Mouse (Mus musculus) intestine, embryonic 16.5 days (tissue): ENCODE data around the gene Duox1. TPM values are rescaled to one million over a fixed set of nuclear protein-coding genes. Genes with fewer than 3 reads are reported as not detected.

Experiments used
- ATAC-seq: fragments of 200-750 bp; cut with Nextera tagmentation; 2 replicates; pipeline ENCODE4 v1.8.0; 2017; ENCODE audit warnings: moderate TSS enrichment, moderate library complexity
- H3K27ac ChIP-seq: fragments of 300-500 bp; sonication (generic); 2 replicates; pipeline ENCODE4 v1.5.1; 2014; ENCODE audit warnings: mild to moderate bottlenecking, low read length
- H3K27me3 ChIP-seq: fragments of 300-500 bp; sonication (generic); replicated peaks from 2 replicates; pipeline ENCODE4 v1.6.1; 2014; ENCODE audit warnings: low read length, control low read depth, mixed read lengths; ENCODE audit not compliant: control insufficient read depth, insufficient read depth
- H3K36me3 ChIP-seq: fragments of 300-500 bp; sonication (generic); 2 replicates; pipeline ENCODE4 v1.6.1; 2014; ENCODE audit warnings: low read length, control low read depth; ENCODE audit not compliant: control insufficient read depth, insufficient read depth
- H3K4me1 ChIP-seq: fragments of 300-500 bp; sonication (generic); 2 replicates; pipeline ENCODE4 v1.6.1; 2014; ENCODE audit warnings: low read length, control low read depth, mixed read lengths; ENCODE audit not compliant: control insufficient read depth, insufficient read depth
- H3K4me2 ChIP-seq: fragments of 300-500 bp; sonication (generic); 2 replicates; pipeline ENCODE4 v1.6.1; 2014; ENCODE audit warnings: low read depth, low read length, control low read depth
- H3K4me3 ChIP-seq: fragments of 300-500 bp; sonication (generic); 2 replicates; pipeline ENCODE4 v1.5.1; 2014; ENCODE audit warnings: mild to moderate bottlenecking, low read length
- H3K9ac ChIP-seq: fragments of 300-500 bp; sonication (generic); 2 replicates; pipeline ENCODE4 v1.6.1; 2014; ENCODE audit warnings: low read depth, low read length
- H3K9me3 ChIP-seq: fragments of 300-500 bp; sonication (generic); 2 replicates; pipeline ENCODE4 v1.6.1; 2016; ENCODE audit warnings: low read length, control low read depth; ENCODE audit not compliant: control insufficient read depth
- WGBS: fragments of 180-500 bp; shearing (Covaris S2); extraction: QIAGEN DNeasy Blood & Tissue Kit; methylation state at CpG from one replicate; pipeline ENCODE4 v1.1.7; 2014; 5-methylcytosine and 5-hydroxymethylcytosine counted together
- polyA plus RNA-seq: library from polyadenylated mRNA; unstranded; fragments of >200 nt; fragmentation: Nextera tagmentation; extraction: Ambion mirVana; gene quantifications from 2 replicates; pipeline ENCODE4 v1.2.1, GENCODE M21; 2015

Gene Duox1
- polyA plus RNA-seq, 1 experiment from 2014 or later, result 0.06 TPM

DNA sequence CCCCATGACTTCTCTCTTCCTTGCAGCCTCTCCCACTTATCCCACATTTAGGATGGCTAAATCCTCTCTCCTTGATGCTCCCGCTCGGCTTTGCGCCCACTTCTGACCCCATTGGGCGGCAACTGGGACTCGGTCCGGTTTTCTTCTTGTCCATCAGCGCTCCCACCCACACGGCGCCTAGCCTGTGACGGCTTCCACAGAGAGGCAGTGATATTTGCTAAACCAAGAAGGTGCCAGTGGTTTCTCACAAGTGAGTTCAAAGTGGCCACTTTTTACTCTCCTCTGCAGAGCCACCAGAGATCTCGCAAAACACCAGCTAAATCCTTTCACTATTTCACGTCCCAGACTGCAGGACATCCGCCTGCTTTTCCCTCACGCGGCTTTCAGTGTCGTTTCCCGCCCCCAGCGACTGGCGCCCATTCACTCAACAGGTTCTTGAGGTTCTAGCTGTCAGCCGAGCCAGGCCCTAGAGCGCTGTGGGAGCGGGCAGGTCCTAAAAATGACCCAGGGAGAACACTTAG, 60.6 kb downstream of the Duox1 start:
- Histone ChIP-seq H3K4me1 (no peaks in the 10 kb centered on the region), H3K4me2 (peak overlapping the region; percentile 71), H3K9me3 (no peaks in the 10 kb centered on the region), H3K4me3 (peak overlapping the region; percentile 81), H3K27ac (peak overlapping the region; percentile 93), H3K9ac (peak overlapping the region; percentile 82), H3K27me3 (no peaks in the 10 kb centered on the region), H3K36me3 (no peaks in the 10 kb centered on the region)
- 0% methylated on average over 22 of the region's 22 CpGs for WGBS
- peak; percentile 0; the same call in 1 of the 2 replicates for ATAC-seq

DNA sequence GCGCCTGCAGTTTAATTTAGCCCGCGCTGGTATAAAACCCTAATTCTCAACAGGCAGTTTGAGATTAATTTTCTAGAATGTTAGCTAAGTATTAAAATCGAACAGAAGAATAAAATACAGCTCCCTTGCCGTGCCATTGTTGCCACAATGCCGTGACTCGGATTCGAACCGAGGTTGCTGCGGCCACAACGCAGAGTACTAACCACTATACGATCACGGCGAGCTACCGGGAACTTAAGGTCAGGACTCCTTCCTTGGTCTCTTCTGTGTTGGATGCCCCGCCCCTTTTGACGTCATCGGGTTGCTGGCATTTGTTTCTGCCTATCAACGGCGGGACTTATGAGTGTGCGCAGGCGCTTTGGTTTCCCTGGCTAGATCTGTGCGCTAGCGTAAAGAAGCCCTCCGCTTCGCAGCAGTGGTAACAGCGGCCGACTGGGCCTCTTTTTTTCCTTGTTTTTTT, 61.8 kb downstream of the Duox1 start:
- peak overlapping the region; percentile 55 for H3K4me2 ChIP-seq
- H3K27me3 ChIP-seq, result no peaks in the 10 kb centered on the region
- WGBS, result under 1% methylated on average over 28 of the region's 28 CpGs
- no peaks in the 10 kb centered on the region for H3K36me3 ChIP-seq
- peak; percentile 92 for ATAC-seq
- peak overlapping the region; percentile 74 for H3K4me3 ChIP-seq
- H3K4me1 ChIP-seq, result no peaks in the 10 kb centered on the region
- peak overlapping the region; percentile 88 for H3K27ac ChIP-seq
- peak overlapping the region; percentile 76 for H3K9ac ChIP-seq
- H3K9me3 ChIP-seq, result no peaks in the 10 kb centered on the region

DNA sequence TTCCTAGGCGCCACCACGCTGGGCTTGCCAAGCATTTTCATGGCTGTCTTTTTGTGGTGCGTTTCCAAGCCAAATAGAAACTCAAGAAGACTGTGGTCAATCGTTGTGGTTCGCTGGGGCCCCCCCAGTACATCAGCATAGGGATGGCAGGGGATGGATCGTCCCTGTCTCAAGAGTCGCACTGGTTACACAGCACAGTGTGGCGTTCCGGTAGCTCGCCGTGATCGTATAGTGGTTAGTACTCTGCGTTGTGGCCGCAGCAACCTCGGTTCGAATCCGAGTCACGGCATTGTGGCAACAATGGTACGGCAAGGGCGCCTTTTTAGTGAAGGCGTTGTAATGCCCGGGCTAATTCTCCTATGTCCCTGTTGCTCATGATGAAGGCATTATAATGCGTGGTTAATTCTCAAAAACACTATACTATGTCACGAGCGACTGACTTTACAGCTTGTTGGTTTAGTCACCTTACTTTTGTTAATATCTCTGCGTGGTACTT, 62.3 kb downstream of the Duox1 start:
- 0% methylated on average over 26 of the region's 26 CpGs for WGBS
- H3K36me3 ChIP-seq, result no peaks in the 10 kb centered on the region
- H3K4me2 ChIP-seq, result peak overlapping the region; percentile 55
- no peaks in the 10 kb centered on the region for H3K27me3 ChIP-seq
- H3K4me1 ChIP-seq, result no peaks in the 10 kb centered on the region
- H3K9ac ChIP-seq, result peak overlapping the region; percentile 76
- ATAC-seq, result peak; percentile 86
- H3K4me3 ChIP-seq, result peak overlapping the region; percentile 74
- no peaks in the 10 kb centered on the region for H3K9me3 ChIP-seq
- H3K27ac ChIP-seq, result peak overlapping the region; percentile 88

DNA sequence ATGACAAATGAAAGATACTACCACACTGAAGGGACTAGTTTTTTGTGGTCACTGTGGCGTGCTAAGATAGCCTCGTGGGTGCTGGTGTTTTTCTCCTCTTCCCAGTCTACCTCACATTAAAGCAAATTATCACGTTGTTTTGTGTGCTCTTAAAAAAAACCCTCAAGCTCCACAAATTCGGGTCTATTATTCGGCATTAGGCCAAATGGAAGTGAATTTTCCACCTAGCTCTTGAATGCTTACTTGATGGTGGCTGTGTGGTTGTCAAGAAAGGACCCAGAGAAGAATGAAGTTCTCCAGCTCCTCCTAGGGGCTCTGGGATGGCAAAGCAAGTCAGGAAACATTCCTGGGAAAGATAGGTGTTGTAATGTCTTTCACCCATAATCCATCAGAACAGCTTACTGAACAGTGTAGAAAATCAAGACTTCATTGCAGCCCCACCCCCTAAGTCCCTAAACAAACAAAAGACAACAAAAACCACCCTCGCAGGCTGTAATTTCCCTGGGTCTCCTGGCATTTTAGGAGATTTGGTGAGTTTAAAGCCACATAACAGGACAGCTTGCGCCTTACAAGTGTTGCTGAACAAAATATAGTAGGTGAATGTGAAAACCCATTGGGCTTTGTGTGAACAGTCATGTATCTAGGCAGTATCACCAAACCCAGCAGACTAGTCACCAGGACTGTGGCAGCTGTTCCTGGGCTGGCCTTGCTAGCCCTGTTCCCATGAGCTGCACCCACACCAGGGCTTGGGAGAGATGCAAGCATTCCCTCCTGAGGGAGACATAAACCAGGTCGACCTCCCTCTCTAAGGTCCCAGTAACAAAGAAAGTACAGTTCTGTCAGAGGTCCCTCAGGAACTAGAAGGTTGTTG, 63.2 kb downstream of the Duox1 start:
- Histone ChIP-seq H3K27me3 (no peaks in the 10 kb centered on the region), H3K4me1 (no peaks in the 10 kb centered on the region), H3K9me3 (no peaks in the 10 kb centered on the region), H3K4me3 (peak overlapping the region; percentile 74), H3K27ac (no peak overlapping the region; the same call in 1 of the 2 replicates), H3K36me3 (no peaks in the 10 kb centered on the region), H3K9ac (no peak overlapping the region), H3K4me2 (peak overlapping the region; percentile 55)
- WGBS, result 20% methylated on average over 8 of the region's 8 CpGs
- ATAC-seq, result no peak

DNA sequence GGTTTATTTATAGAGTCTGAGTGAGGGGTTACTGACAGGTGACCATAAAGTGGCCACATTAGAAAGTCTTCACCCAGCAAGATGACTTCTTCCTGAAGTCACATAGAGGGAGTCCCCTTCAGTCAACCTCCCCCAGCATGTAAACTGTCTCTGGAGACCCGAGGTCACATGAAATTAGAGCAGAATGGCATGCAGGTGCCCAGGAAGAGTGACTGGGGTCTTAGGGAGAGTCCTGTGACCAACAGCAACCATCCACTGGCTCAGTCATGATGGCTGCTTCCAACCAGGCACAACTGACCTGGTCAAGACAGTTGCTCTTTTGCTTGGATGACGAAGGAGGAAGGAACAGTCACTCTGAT, 63.8 kb downstream of the Duox1 start:
- H3K4me1 ChIP-seq, result no peaks in the 10 kb centered on the region
- no peak for ATAC-seq
- H3K4me3 ChIP-seq, result no peak overlapping the region
- H3K4me2 ChIP-seq, result no peak overlapping the region
- no peaks in the 10 kb centered on the region for H3K9me3 ChIP-seq
- no peaks in the 10 kb centered on the region for H3K36me3 ChIP-seq
- WGBS, result 49% methylated on average over 2 of the region's 2 CpGs
- H3K9ac ChIP-seq, result no peak overlapping the region
- no peaks in the 10 kb centered on the region for H3K27me3 ChIP-seq
- H3K27ac ChIP-seq, result no peak overlapping the region

DNA sequence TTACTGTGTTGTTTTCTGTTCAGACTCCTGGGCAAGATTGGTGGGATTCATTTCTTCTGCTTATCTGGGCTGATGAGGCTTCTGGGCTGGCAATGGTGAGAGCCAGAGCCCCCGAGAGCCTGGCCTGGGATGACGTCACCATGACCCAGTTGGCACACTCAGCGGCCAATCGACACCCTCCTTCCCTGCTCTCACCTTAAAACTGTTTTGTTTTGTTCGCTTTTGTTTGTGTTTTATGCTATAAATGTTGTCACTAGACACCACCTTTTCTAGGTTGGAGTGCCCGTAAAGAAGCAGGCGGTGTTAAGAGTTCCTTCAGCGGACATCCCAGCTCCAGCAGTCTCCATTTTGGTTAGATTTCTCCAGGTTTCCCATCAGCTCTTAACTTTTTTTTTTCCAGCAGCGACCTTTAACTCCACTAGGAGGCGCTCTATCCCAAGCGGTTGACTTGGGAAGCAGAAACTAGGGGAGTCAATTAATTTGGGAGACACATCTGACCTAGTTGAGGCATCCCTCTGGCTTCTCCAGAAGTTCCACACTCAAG, 65.4 kb downstream of the Duox1 start:
- WGBS, result 9% methylated on average over 11 of the region's 11 CpGs
- Histone ChIP-seq H3K4me2 (peak overlapping the region; percentile 57), H3K9me3 (no peaks in the 10 kb centered on the region), H3K4me3 (peak overlapping the region; percentile 30), H3K36me3 (no peaks in the 10 kb centered on the region), H3K27ac (no peak overlapping the region), H3K4me1 (no peaks in the 10 kb centered on the region), H3K9ac (0 out of 2 replicates have a peak overlapping the region, but pooled peaks have one; percentile 26), H3K27me3 (no peaks in the 10 kb centered on the region)
- no peak for ATAC-seq

DNA sequence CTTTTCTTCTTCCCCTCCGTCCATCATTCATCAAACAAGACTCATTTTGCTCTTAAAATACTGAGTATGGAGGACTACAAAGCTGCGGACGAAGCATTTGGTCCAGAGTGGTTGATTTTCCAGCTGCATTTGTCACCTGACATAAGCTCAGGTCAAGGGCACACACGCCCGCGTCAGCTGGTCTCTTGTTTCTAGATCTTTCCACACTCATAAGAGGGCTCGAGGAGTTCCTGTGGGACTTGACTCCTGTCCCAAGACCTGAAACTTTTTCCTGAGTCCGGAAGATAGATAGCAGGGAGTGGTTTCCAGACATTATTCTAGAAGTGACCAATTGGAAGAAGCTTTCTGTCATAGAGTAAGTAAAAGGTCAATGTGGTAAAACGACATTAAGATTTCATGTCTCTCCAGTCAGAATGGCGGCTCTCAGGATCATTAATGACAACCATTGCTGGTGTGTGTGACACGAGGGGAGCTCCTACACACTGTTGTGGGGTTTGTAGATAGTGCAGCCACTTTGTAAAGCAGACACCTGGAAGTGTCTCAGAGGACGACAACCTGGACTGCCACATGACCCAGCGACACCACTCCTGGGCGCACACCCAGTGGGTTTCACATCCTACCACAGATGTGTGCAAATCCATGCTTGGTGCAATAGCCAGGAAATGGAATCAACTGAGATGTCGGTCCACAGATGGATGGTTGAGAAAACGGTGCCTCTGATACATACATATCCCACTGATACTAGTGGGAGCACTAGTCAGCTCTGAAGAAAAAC, 66.0 kb downstream of the Duox1 start:
- no peaks in the 10 kb centered on the region for H3K27me3 ChIP-seq
- no peaks in the 10 kb centered on the region for H3K9me3 ChIP-seq
- H3K4me1 ChIP-seq, result no peaks in the 10 kb centered on the region
- WGBS, result 70% methylated on average over 16 of the region's 16 CpGs
- H3K9ac ChIP-seq, result no peak overlapping the region
- no peak overlapping the region for H3K27ac ChIP-seq
- H3K4me3 ChIP-seq, result no peak overlapping the region
- no peak for ATAC-seq
- H3K36me3 ChIP-seq, result no peaks in the 10 kb centered on the region
- H3K4me2 ChIP-seq, result no peak overlapping the region

DNA sequence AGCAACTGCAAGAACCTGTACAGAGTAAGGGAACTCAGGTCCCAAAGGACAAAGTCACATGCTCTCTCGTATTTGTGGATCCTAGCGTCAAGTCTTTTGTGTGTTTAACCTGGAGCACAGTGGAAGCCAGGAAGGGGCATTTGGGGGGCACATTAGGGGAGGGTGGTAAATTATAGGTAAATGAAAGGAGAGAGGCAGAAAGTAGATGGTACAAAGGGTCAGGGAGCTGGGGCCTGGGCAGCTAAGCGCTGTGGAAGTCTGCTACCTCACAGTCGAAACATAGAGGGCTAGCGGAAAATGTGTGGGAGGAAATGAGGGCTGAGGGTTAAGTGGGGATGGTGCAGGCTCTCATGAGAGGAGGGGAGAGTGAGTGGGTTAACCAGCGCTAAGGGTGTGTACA, 66.6 kb downstream of the Duox1 start:
- WGBS, result 81% methylated on average over 6 of the region's 6 CpGs
- Histone ChIP-seq H3K9me3 (no peaks in the 10 kb centered on the region), H3K9ac (no peak overlapping the region), H3K36me3 (no peaks in the 10 kb centered on the region), H3K27me3 (no peaks in the 10 kb centered on the region), H3K27ac (no peak overlapping the region), H3K4me1 (no peaks in the 10 kb centered on the region), H3K4me2 (no peak overlapping the region), H3K4me3 (no peak overlapping the region)
- no peak for ATAC-seq

DNA sequence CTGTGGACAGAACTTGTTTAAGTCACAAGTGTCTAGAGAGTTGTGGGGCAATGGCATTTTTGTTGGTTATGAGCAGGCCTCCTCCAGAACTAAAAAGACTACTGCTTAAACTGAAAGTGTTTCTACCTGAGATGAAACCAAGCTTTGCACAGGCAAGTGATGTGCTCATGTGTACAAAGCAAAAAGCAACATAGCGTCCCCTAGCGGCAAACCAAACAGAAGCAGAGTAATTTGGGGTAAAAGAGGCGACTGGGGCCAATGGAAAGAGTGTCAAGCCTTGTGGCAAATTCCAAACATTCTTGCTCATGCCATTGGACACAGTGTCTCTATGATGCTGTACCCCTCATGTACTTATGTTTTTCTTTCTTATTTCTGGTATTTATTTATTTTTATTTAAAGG, 69.6 kb downstream of the Duox1 start:
- 39% methylated on average over 3 of the region's 3 CpGs for WGBS
- no peak for ATAC-seq
- no peak overlapping the region for H3K4me3 ChIP-seq

More for the DNA sequence above, 69.6 kb downstream of the Duox1 start:
- no peaks in the 10 kb centered on the region for H3K9me3 ChIP-seq
- no peak overlapping the region for H3K9ac ChIP-seq
- H3K27ac ChIP-seq, result no peak overlapping the region
- H3K27me3 ChIP-seq, result no peaks in the 10 kb centered on the region
- H3K36me3 ChIP-seq, result no peaks in the 10 kb centered on the region
- no peaks in the 10 kb centered on the region for H3K4me1 ChIP-seq
- no peak overlapping the region for H3K4me2 ChIP-seq
